Mouse (Mus musculus) spleen, postnatal 14 days (tissue): Measurements from ENCODE around the gene Tacc2.
"Not testable (repeated sequence)": the region's sequence is repeated elsewhere in the genome, so short reads cannot be mapped to it uniquely, and the experiment has no call there.

Source experiments
- DNase-seq, 2 experiments: peaks; one replicate each; pipeline ENCODE4 v3.0.0; 2021 to 2022; ENCODE audit warnings: low spot score in 2 of 2

The Tacc2 gene

DNA sequence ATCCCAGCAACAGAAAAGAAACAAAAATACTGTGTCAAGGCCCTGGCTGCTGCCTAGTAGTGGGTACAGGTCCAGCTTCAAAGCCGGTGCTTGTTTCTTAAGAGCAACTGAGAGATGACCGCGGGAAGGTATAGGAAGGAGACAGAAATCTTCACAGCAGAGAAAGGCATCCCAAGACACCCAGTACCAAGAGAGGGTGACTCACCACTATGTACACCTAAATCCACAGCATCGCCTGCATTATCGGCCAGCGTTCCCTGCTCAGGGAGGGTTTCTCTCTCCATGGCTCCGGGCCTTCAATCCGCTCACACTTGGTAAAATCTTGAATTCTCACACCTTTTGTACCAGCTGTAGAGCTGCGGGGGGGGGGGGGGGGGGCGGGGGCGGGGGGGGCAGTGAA is 4.4 kb upstream of the Tacc2 start, which contains the start of gene Nsmce4a:
Gene Nsmce4a (minus strand): TSS at position 298 of the 400 bp plus-strand sequence.
- no peak for DNase-seq

DNA sequence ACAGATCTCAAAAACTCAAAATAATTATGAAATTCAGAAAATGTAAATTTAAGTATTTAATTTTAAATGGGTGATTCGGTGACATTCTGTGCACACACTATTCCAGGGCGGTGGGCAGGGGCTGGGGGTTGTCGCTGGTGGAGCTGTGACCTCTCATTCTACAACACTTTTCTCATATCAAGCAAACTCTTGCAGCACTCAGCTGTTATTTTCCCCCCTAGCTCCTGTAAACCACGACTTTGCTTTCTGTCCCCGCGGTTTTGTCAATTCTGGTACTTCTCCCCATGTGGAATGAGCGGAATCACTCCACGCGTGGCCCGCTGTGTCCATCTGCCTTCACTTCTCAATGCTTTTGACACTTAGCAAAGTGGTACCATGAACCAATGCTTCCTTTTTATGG is 3.5 kb upstream of the Tacc2 start:
- DNase-seq = no peak

DNA sequence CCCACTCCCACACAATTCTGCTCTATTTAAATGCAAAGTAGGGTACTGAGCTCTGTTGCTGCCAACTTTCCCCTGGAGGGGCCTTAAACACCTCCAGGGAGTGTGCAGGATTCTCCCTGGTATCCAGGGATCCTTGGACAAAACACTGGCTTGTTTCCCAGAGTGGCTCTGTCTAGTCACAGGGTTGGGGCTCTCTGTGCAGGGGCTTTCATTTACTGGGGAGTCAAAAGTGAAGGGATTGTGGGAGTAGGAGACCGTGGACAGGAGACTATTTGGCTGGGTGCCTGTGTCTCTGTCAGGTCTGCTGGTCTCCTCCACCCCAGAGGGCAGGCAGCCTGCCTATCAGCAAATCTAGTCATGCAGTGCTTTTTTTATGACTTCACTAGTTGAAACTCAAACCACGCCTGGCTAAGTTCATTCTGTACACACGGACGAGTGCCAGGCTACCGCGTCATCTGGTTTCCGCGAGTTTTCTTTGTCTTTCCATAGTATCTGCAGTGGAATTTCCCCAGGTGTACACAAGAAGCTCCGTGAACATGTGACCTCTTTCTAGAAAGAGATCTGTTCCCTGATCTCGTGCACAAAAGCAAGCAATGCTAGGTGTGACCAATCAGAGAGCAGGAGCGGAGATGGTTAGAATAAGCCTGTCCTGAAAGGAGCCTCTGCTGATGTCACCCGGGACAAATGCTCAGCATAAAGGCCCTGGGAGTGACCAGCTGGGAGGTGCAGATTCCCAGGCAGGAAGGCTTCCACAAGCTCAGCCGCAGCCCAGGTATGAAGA is 2.8 kb upstream of the Tacc2 start:
- DNase-seq = no peak

DNA sequence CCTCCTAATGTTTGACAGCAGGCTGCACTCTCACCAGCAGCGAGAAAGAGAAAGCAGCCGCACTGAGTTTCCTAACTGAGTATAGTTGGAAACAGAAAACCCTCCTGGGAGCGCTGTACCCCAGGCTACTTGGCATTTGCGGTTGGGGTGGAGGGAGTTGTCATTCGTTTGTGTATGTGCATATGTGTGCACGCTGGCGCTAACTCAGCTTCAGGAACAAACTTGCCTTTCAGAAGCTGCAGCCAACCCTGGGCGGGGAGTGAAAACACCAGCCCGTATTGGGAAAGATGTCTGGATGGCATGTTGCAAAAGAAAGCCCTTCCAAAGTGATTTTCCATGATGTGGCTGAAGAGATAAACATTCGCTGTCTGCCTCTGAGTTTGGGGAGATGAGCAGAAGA is 257 bp upstream of the Tacc2 start:
- no peak for DNase-seq

DNA sequence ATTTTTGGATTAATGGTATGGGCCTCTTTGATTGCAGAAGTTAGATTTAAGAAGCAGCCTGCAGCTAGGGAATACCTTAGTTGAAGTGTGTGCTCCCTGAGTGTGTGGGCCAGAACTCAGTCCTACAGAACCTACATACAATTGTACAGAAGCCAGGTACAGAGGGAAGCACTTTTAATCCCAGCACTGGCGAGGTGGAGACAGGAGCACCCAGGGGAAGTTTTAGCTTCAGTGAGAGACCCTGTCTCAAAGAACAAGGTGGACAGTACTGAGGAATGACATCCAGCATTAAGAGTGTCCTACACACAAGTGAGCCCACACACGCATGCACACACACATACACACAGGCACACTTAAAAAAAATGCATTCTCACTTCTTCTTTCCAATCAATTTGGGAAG is 828 bp downstream of the Tacc2 start:
- DNase-seq = no peak

DNA sequence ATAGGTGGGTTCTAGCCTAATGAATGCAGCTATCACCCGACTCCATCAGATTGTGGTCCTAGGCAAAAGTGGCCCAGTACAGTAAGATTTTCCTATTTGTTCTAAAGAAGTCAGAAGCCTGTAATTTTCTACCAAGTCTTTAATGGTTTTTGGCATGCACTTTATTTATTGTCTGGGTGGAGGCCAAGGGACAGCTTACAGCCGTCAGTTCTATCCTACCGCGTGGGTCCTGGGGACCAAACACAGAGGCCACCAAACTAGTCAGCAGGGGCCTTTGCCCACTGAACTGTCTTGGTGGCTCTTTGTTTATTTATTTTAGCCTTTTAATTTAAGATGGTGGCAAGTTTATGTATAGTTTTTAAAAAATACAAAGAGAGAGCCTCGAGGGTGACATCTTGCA is 1.4 kb downstream of the Tacc2 start:
- DNase-seq = no peak

DNA sequence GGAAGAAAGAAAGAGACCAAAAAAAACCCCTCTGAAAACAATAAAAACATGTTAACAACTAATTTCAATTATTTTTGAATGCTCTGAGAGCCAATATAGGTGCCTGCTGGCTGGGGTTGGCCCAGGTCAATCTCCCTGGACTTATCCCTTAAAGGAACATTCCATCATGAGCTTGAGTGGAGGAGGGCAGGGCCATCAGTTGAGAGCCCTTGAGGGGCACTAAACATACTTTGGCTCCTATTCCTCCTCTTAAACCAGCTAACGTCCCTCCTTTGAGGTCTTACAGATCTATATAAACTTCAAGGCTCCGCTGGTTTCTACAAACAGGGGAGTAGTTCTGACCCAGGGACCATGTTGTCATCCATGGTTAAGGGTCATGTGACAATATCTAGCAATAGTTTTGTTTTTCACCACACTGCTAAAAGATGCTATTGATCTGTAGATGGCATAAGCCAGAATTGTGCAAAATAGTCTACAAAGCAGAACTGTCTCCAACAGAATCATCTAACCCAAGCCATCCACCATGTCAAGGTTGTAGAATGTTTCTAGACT is 9.4 kb downstream of the Tacc2 start:
- no peak for DNase-seq

DNA sequence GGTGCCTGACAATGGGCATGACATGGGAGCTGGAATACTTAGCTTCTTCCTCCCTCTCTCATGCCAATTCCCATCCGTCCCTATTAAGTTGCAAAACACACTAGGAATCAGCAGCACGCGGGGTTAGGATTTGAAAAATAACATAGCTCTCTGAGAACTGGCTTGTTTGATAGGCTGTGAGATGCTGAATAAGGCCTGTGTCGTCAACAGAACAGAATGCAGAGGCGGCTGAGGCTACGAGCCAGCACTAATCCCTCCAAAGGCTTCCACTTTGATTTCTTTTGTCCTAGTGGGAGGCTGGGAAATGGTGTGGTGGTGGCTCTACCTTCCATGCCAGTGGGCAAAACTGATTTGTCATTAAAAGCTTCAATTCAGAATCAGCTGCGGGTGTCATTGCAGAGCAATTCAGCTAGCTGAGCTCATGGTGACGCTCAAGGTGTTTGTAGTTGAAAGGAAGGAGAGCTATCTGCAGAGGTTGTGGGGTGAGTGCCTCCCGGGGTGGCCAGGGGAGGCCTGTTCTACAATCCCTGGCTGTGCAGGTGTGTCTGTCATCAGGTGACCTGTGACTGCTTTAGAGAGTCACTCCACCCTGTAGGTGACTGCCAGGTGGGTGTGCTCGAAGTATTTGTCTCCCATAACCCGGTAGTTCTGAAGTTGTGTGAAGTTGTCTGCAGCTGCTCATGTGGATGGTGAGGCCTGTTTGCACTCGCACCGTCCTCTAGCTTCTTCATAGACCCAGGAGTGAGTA is 13.0 kb downstream of the Tacc2 start:
- no peak for DNase-seq

DNA sequence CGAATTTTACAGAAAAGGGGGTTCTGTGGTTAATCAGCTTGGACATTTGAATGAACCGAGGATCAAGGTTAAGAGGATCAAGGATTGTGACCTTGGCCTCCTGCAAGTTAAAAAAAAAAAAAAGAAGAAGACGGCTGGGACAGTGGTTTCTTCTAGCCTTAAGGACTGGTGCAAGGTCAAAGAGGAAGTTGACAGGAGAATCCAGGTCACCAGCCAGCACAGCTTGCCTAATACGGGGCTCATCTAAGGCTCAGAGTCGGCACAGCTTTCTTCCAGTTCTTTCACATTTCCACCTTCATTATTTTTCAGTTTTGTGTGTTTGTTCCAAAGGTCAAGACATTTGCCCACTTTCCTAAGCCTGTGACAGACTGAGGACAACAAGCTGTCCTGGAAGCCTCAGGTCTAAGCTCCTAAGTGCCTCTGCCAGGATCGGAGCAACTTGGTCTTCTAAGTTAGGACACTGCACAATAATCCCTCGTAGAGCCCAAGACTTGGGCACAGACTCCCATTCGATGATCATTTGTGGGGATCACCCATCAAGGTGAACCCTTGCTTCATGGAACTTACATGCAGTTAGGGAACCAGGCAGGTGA is 13.7 kb downstream of the Tacc2 start:
- no peak for DNase-seq

DNA sequence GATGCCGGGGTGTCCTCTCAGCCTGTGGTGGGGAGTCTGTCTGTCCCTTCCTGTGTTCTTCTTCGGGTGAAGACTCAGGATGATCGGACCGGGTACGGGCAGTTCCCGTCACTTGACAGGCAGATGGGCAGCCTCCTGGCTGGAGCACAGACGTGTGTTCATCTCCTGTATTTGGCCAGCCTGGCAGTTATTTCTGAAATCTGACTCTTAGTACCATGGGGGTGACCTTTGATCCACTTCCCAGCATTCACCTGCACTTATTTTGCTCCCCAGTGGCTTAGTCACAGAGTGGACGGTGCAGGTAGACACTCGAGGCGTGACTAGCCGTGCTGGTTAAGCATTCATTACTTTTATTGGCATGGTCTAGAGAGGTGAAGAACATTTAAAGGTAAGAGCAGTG is 15.7 kb downstream of the Tacc2 start:
- not testable (repeated sequence) for DNase-seq

DNA sequence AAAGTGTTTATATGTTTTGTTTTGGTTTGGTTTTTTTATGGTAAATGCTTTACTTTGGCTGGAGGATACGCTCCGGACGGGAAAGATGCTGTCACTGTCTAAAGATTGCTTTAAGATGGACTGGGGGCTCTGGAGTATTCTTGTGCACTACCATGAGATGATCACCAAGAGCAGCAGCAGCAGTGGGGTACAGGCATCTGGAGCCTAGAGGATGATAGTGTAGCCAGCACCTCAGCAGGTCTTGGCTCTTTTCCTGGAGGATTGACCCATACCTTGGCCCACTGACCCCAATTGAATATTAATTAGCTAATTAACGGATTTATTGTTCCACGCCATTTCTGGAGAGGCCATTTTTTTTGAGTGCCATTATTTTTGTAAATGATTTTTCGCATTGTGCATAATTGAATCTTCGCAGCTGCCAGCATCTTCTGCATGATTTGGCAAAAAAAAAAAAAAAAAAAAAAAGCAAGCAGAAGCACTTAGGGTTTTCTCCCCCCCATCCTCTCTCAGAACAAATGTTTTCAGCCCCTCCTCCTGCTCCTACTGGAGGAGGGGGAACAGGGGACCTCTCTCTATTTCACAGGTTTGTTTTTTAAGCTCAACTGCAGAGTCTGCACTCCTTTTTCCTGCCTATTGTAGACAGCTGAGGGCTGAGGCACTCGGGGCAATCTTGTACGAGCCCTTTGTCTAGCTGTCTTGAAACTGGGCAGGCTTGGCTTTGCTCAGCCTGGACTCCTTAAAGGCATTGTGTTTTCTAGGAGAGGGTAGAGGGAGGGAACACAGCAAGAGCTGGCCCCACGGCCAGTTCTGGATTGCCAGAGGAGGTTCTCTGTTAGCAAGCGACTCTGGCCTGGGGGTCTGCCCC is 16.4 kb downstream of the Tacc2 start:
- not testable (repeated sequence) for DNase-seq

DNA sequence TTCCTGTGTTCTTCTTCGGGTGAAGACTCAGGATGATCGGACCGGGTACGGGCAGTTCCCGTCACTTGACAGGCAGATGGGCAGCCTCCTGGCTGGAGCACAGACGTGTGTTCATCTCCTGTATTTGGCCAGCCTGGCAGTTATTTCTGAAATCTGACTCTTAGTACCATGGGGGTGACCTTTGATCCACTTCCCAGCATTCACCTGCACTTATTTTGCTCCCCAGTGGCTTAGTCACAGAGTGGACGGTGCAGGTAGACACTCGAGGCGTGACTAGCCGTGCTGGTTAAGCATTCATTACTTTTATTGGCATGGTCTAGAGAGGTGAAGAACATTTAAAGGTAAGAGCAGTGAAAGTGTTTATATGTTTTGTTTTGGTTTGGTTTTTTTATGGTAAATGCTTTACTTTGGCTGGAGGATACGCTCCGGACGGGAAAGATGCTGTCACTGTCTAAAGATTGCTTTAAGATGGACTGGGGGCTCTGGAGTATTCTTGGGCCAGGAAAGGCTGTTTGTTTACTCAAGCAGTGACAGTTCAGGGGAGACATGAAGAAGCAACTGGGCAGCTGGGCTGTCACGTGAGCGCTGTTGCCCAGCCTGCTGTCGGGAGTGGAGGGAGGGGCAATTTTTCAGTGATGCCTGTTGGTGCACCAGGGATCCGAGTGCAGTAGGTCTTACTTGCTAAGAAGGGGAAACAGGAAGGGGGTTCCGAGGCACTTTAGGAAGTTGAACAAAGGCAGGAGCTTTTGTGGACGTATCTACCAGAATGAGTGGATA is 19.0 kb downstream of the Tacc2 start:
- DNase-seq = not testable (repeated sequence)

DNA sequence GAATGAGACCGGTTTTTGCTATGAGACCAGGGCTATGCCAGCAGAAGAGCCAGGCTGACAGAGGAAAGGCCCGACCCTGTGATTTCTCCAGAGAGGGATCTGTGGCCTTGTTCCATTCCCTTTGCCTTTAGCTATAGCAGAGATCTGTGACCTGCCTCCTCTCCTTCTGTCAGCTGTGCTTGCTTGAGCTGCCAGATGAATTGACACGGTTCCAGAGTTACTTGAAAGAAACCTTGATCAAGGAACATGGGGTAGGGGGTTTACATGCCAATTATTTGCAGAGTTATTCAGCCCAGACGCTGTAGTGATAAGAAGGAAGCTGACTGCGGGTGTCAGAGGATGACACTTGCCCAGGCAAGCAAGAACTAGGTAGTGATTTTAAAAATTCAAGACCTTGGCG is 20.3 kb downstream of the Tacc2 start:
- DNase-seq = no peak

DNA sequence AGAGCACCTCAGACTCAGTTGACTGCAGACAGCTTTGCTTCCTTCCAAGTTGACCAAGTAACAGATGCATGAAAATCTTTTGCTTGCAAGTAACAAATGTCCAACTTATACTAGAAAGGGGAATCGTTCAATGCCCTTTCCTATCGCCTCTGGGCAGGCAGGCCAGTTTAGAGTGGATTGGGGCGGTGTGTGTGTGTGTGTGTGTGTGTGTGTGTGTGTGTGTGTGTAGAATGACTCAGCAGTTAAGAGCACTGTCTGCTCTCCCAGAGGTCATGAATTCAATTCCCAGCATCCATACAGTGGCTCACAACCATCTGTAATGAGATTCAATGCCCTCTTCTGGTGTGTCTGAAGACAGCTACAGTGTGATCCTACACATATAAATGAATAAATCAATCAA is 22.8 kb downstream of the Tacc2 start:
- no peak for DNase-seq

DNA sequence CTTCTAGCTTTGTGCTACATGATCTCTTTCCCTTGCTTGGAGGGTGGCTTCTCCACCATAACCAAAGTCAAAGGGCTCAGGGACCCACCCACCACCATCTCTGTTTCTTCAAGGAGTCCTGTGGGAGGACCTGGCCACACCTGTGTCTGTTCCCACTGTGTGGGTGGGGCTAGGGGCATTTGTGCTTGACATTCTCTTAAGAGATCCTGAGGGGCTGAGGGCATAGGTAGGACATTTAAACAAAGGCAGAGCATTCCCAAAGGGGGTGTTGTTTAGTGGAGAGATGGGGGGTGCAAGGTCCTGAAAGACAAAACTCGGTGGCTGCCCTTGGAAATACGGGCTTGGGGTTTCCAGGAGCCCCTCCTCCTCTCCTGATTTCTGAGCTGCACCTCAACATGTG is 23.3 kb downstream of the Tacc2 start:
- no peak for DNase-seq

DNA sequence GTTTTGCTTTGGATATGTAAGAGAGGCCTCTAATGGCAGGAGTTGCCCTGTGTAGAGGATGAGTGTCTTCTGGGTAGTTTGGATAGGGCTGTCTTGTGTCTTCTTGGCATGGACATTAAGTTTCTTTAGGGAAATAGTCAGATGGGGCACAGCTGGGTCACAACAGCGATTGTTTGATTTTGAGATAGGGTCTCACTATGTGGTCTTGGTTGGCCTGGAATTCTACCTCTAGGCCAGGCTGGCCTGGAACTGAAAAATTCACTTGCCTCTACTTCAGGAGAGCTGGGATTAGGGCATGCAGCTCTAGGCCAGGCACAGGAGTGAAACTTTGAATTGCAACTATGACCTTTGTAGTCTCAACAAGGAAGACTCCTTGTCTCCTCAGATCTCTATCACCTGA is 25.6 kb downstream of the Tacc2 start:
- no peak for DNase-seq

DNA sequence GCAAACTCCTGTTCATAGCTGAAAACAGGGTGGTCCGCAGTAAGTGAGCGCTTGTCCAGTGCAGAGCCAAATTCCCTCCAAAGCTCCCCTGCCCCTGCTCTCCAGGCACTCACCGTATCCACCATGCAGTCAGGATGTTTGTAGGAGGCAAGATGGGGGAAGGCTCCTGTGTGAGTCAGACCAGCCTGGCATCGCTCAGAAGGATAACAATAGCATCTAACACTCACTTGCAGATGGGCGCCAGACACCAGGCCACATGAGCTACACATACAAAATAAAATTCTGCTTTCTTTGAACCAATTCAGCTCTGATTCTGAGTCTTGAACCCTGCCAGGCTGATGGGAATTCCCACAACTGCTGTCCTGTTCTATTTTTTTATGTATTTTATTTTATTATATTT is 26.3 kb downstream of the Tacc2 start:
- no peak for DNase-seq

DNA sequence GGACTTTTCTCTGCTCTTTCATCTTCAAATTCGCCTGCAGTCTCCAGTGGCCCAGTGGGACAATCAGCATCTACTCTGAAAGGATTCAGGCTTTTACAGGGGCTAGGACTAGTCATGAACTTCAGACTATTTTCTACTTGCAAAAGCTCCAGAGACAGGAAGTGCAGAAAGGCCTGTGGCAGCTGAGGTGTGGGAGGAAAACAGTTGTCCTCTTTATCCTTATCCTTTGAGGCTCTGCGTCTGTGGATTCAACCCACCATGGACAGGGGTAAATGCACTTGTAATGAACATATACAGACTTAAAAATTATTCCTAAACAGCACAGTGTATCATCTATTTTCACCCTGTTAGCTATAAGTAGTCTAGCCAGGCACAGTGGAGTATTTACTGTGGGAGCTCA is 27.2 kb downstream of the Tacc2 start:
- no peak for DNase-seq

DNA sequence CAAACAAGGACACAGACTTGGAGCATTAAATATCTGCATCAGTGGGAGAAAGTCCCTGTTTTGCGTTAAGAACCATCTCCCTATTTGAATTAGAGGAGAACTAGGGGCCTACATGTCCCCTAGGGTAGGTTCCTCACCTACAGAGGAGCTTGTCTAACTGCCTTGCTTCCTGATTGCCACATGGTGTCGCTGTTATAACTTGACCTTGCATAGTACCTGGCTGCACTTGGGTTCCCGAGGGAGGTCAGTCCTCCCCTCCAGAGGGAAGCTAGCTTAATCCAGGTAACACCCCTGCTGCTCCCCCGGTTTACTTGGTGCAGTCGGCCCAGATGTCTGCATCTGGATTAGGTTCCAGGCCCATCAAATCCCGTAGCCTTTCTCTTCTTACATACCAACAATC is 27.9 kb downstream of the Tacc2 start:
- DNase-seq = no peak

DNA sequence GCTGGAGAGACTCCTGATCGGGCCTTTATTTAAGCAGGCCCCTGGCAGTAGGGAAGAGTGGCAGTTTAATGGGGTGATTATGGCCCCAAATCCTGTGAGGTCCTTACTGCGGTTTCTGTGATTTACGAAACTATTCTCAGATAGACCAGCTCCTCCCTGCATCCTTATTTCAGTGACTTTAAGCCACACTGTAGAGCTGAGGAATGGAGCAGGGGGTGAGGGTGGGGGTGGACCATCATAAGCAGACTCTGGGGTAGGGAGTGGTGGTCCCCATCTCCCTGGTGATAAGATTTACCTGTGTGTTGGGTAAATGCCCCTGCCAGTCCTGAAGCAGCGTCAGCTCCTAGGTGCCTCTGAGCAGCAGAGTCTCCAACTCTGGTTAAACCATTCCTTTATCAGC is 29.7 kb downstream of the Tacc2 start:
- no peak for DNase-seq

DNA sequence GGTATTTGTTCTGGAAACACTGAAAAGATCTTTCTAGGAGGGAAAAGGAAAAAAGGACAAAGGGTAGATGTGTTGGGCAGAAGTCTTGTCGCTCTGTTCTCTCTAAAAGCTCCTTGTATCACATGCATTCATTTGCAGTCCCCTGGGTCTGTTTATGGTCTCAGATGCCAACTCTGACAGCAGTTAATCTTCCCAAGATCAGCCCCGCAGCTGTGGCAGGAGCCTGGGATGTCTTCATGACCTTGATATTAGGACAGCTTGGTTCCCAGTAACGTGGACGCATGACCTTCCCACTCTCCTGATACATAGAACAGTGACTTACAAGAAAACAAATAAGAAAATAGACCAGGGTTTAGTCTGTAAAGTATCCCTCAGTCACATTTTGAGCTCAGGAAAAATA is 36.7 kb downstream of the Tacc2 start:
- no peak for DNase-seq
